Mouse (Mus musculus) liver, embryonic 16.5 days (tissue): Measurements from ENCODE around the gene Tmem147. TPM values are rescaled to one million over a fixed set of nuclear protein-coding genes. Genes with fewer than 3 reads are reported as not detected.
"Not testable (repeated sequence)": the region's sequence is repeated elsewhere in the genome, so short reads cannot be mapped to it uniquely, and the experiment has no call there.

Experiments used
- ATAC-seq: fragments of 200-750 bp; cut with Nextera tagmentation; 2 replicates; pipeline ENCODE4 v1.8.0; 2017; ENCODE audit warnings: low read depth, mild to moderate bottlenecking, moderate number of reproducible peaks, moderate library complexity
- H3K27ac ChIP-seq: fragments of 300-500 bp; sonication (generic); 2 replicates; pipeline ENCODE4 v1.5.1; 2014; ENCODE audit warnings: mild to moderate bottlenecking, low read length
- H3K27me3 ChIP-seq: fragments of 300-500 bp; sonication (generic); 2 replicates; pipeline ENCODE4 v1.6.1; 2014; ENCODE audit warnings: low read depth, low read length, mixed read lengths; ENCODE audit not compliant: control insufficient read depth, insufficient read depth
- H3K36me3 ChIP-seq: fragments of 300-500 bp; sonication (generic); 2 replicates; pipeline ENCODE4 v1.6.1; 2014; ENCODE audit warnings: mild to moderate bottlenecking; ENCODE audit not compliant: control insufficient read depth, insufficient read depth
- H3K4me1 ChIP-seq: fragments of 300-500 bp; sonication (generic); 2 replicates; pipeline ENCODE4 v1.6.1; 2014; ENCODE audit warnings: low read depth, low read length, mixed read lengths; ENCODE audit not compliant: control insufficient read depth
- H3K4me2 ChIP-seq: fragments of 300-500 bp; sonication (generic); 2 replicates; pipeline ENCODE4 v1.6.1; 2014; ENCODE audit warnings: low read depth, low read length, mixed read lengths
- H3K4me3 ChIP-seq: fragments of 300-500 bp; sonication (generic); 2 replicates; pipeline ENCODE4 v1.5.1; 2014; ENCODE audit warnings: low read depth, mild to moderate bottlenecking, low read length
- H3K9ac ChIP-seq: fragments of 300-500 bp; sonication (generic); 2 replicates; pipeline ENCODE4 v1.6.1; 2014; ENCODE audit warnings: low read depth, low read length
- H3K9me3 ChIP-seq: fragments of 300-500 bp; sonication (generic); replicated peaks from 2 replicates; pipeline ENCODE4 v1.6.1; 2016; ENCODE audit warnings: low read length; ENCODE audit not compliant: control insufficient read depth
- WGBS: fragments of 180-500 bp; shearing (Covaris S2); extraction: QIAGEN DNeasy Blood & Tissue Kit; methylation state at CpG from one replicate; pipeline ENCODE4 v1.1.7; 2014; ENCODE audit not compliant: insufficient replicate concordance; 5-methylcytosine and 5-hydroxymethylcytosine counted together
- polyA plus RNA-seq: library from polyadenylated mRNA; unstranded; fragments of >200 nt; fragmentation: Nextera tagmentation; extraction: Ambion mirVana; gene quantifications from 2 replicates; pipeline ENCODE4 v1.2.1, GENCODE M21; 2015

The Tmem147 gene
- polyA plus RNA-seq, 1 experiment from 2014 or later, result 94.1 TPM

DNA sequence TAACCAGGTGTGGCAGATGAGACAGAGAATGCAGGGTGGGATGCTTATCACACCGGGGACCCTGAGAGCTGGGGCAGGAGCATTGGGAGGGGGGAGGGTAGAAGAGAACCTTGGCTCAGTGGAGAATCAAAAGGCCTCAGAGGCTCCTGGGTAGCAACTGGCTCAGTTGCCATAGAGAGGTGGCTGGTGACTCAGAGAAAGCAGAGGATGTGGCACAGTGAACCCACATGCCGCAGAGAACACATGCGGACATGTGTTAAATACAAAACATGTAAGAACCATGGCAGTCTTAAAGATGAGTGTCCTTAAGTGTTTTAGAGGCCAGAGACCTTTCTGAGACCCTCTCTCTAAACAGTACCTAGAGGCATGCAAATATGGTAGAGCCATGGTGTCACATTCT is 6.9 kb upstream of the Tmem147 start:
- Histone ChIP-seq H3K27ac (no peak overlapping the region), H3K9me3 (no peaks in the 10 kb centered on the region), H3K36me3 (no peaks in the 10 kb centered on the region; the same call in 1 of the 2 replicates), H3K4me2 (no peak overlapping the region), H3K4me3 (no peak overlapping the region), H3K4me1 (no peaks in the 10 kb centered on the region), H3K27me3 (no peaks in the 10 kb centered on the region), H3K9ac (no peak overlapping the region)
- 77% methylated on average over 3 of the region's 3 CpGs for WGBS
- ATAC-seq, result no peak

DNA sequence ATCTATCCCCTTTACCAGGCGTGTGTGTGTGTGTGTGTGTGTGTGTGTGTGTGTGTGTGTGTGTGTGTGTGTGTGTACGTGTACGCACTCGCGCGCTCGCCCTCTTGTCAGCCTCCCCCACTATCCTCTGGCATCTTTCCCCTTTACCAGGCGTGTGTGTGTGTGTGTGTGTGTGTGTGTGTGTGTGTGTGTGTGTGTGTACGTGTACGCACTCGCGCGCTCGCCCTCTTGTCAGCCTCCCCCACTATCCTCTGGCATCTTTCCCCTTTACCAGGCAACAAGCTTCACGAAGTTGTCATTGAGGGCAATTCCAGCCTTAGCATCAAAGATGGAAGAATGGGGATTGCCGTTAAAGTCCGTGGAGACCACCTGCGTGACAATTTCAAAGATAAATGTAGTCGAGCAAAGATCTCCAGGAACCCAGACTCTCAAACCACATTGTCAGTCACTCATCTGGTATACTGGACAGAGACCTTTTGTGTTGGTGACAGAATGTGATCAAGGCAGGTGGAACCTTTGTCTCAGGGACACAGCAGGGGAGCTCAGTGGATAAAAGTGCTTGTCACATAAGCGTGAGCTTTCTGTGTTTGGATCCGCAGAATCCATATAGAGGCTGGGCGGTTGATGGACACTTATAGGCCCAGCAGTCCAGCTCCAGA is 853 bp upstream of the Tmem147 start:
- Histone ChIP-seq H3K4me3 (peak overlapping the region; percentile 78), H3K4me1 (peaks cover 16% of the 10 kb centered on the region), H3K27ac (peak overlapping the region; percentile 86), H3K9ac (peak overlapping the region; percentile 81), H3K4me2 (peak overlapping the region; percentile 87)
- H3K9me3 ChIP-seq, H3K36me3 ChIP-seq, H3K27me3 ChIP-seq, ATAC-seq: not testable (repeated sequence)
- 23% methylated on average over 14 of the region's 22 CpGs for WGBS

DNA sequence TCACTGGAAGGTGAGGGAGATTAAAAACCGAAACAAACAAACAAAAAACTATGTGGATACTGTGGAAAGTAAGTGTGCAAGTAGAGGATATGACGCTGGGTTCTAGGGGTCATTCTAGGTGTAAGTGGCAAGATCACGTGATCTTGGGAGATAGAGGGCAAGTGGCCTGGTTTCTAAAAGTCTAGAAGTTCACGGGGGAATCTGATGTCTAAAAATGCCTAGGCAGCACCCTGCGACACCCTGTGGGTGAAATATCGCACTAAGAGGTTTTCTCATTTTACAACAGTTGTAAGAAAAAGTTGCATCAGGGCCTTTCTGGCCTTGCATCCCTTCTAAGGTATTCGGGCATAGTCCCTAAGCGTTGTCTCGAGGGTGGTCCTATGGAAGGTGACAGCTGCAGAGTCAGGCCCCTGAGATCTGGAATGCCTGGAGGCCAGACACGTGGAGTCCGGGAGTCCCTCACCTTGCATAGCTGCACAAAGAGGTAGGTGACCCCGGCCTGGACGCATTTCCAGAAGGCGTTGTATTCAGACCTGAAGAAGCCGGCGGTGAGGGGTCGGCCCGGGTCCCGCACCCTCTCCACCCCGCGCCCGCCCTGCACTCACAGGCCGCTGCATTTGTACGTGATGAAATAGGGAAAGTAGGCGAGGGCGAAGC is 473 bp downstream of the Tmem147 start:
- peak; percentile 5 for ATAC-seq

DNA sequence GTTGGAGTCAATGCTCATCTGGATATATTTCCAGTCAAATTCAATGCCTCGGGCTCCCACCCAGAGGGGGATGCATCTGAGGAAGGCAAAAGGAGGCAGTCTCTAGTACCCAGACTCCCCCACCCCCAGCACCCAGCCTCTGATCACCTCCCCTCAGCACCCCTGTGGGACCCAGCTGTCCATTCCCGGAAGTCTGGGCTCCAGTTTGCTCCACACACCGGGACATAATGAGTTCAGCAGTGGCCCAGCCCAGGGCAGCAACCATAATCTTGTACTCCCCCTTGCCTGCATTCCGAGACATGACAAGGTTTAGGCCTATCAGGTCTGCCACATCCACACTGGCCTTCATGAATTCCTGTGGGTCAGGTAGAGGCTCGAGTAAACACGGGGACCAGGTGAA is 1.1 kb downstream of the Tmem147 start:
- no peaks in the 10 kb centered on the region for H3K27me3 ChIP-seq
- no peak for ATAC-seq
- no peaks in the 10 kb centered on the region for H3K36me3 ChIP-seq
- 62% methylated on average over 6 of the region's 6 CpGs for WGBS
- H3K4me2 ChIP-seq, result peak overlapping the region; percentile 87
- H3K4me1 ChIP-seq, result peaks cover 16% of the 10 kb centered on the region
- no peak overlapping the region for H3K27ac ChIP-seq
- peak overlapping the region; percentile 81; the same call in 1 of the 2 replicates for H3K9ac ChIP-seq
- peak overlapping the region; percentile 78 for H3K4me3 ChIP-seq
- no peaks in the 10 kb centered on the region for H3K9me3 ChIP-seq

More for the DNA sequence above, 473 bp downstream of the Tmem147 start:
- Histone ChIP-seq H3K4me3 (peak overlapping the region; percentile 78), H3K9me3 (no peaks in the 10 kb centered on the region), H3K9ac (peak overlapping the region; percentile 81), H3K27ac (peak overlapping the region; percentile 86), H3K4me1 (peaks cover 16% of the 10 kb centered on the region), H3K27me3 (no peaks in the 10 kb centered on the region), H3K4me2 (peak overlapping the region; percentile 87), H3K36me3 (no peaks in the 10 kb centered on the region)
- 5% methylated on average over 26 of the region's 26 CpGs for WGBS

DNA sequence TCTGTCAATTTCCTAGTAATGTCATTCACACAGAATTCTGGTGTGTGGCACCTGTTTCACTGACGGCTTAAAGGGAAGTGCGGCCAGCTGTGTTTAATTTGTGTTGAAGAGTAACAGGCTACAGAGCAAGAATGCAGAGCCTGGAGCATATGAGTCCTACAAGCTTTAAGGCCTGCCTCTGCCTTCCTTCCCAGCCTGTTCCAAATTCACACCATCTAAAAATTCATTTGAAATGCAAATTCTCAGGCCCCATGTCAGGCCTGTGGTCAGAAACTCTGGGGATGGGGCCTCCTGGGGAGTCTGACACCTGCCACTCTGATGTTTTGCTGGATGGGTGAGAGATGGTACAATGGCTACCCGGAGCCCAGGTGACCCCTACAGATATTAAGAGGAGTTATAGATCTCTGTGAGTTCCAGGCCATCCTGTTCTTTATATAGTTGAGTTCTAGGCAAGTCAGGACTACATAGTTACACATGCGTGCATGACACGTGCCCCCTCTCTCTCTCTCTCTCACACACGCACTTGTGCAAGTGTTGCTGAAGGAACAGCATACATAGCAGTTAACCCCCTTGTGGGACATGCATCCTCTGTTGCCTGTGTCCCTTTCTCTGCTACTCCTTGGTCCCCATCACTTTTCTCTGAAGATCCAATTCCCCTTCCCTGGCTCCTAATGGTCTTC is 5.9 kb downstream of the Tmem147 start:
- Histone ChIP-seq H3K4me3 (no peak overlapping the region), H3K9me3 (no peaks in the 10 kb centered on the region), H3K27me3 (no peaks in the 10 kb centered on the region), H3K4me1 (peaks cover 4% of the 10 kb centered on the region), H3K27ac (no peak overlapping the region), H3K9ac (no peak overlapping the region), H3K4me2 (no peak overlapping the region), H3K36me3 (no peaks in the 10 kb centered on the region)
- no peak for ATAC-seq
- WGBS, result 46% methylated on average over 6 of the region's 6 CpGs

DNA sequence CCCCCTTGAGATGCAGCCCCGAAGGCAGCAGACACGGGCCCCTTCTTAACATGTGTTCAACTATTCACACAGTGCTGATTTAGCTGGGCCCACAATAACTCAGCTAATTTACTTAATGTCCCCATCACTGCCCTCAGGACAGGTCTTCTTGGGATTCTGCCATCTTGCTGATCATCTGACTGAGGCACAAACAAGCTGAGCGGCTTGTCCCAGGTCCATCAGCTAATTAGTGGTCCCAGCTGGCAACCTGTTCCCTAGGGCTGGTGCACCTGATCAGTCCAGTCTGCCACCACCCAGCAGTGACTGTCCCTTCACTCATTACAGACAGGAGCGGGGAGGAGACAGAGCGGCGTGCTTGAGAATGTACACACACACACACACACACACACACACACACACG is 8.1 kb downstream of the Tmem147 start:
- Histone ChIP-seq H3K27ac (no peak overlapping the region), H3K36me3 (no peaks in the 10 kb centered on the region), H3K4me1 (peaks cover 13% of the 10 kb centered on the region), H3K4me2 (no peak overlapping the region), H3K27me3 (peaks cover 7% of the 10 kb centered on the region; the same call in 1 of the 2 replicates), H3K4me3 (no peak overlapping the region), H3K9ac (no peak overlapping the region), H3K9me3 (no peaks in the 10 kb centered on the region)
- 85% methylated on average over 7 of the region's 7 CpGs for WGBS
- ATAC-seq, result no peak

DNA sequence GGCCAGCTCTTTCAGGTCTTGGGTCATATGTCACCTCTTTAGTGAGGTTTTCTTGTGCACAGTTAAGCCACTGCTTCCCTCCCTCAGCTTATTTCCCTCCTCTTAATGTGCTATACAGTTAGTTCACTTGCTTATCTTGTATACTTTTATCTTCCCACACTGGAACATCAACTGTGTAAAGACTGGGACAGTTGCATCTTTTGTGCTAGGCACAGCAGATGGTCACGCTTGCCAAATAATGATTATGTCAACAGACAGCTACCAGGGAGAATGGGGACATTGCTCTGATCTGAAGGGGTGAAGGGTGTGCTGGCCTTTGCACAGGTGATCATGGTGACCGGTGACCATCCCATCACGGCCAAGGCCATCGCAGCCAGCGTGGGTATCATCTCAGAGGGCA is 9.7 kb downstream of the Tmem147 start:
- ATAC-seq, result peak; percentile 40
- WGBS, result 72% methylated on average over 5 of the region's 5 CpGs
- Histone ChIP-seq H3K9ac (no peak overlapping the region), H3K4me2 (no peak overlapping the region), H3K4me1 (peaks cover 13% of the 10 kb centered on the region), H3K9me3 (no peaks in the 10 kb centered on the region), H3K27me3 (peaks cover 16% of the 10 kb centered on the region; the same call in 1 of the 2 replicates), H3K4me3 (no peak overlapping the region), H3K36me3 (no peaks in the 10 kb centered on the region), H3K27ac (no peak overlapping the region)

DNA sequence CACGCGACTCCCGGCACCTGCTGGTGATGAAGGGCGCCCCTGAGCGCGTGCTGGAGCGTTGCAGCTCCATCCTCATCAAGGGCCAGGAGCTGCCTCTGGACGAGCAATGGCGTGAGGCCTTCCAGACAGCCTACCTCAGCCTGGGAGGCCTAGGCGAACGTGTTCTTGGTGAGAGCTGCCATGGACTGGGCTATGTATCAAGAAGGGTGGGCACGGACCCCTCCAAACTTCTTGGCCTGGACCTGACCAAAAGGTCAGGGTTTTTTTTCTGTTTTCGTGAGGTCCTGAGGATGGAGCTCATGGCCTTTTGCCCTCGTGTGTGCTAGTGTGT is 11.7 kb downstream of the Tmem147 start:
- Histone ChIP-seq H3K4me3 (peak overlapping the region; percentile 47), H3K9ac (no peak overlapping the region), H3K36me3 (no peaks in the 10 kb centered on the region), H3K9me3 (no peaks in the 10 kb centered on the region), H3K4me1 (peaks cover 13% of the 10 kb centered on the region), H3K27me3 (peaks cover 16% of the 10 kb centered on the region; the same call in 1 of the 2 replicates), H3K27ac (no peak overlapping the region), H3K4me2 (peak overlapping the region; percentile 70)
- no peak for ATAC-seq
- 12% methylated on average over 14 of the region's 14 CpGs for WGBS
